Mouse (Mus musculus): ENCODE measurements around the gene Tcea3. TPM values are rescaled to one million over a fixed set of nuclear protein-coding genes. Genes with fewer than 3 reads are reported as not detected.

Tcea3 gene
- polyA plus RNA-seq, 1 experiment, result 57.1 TPM

DNA sequence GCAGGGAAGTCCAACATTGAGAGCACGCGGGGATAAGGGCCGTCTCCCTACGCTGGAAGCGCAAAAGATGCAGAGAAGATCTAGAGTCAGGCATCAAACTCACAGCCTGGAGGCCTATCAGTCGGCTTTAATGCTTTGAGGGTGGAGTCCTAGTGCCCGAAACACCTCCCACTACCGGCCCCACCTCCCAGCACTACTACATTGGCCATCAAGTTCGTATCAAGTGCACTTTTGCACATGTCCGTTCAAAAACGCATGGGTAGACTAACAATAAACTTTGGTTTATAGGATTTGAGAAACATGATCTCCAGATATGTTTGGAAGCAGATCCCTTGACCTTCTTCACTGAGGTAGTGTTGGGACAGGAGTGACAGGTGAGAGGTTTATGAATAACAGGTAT lies 62.3 kb downstream of the Tcea3 start:
- Histone ChIP-seq H3K4me3 (ENCODE audit: low read depth, low read length) (peak overlapping the region; percentile 65), H3K9ac (ENCODE audit: low read depth, poor library complexity, severe bottlenecking) (peak overlapping the region; percentile 46), H3K9me3 (replicated peaks; ENCODE audit: control insufficient read depth, insufficient read depth, low read length, poor library complexity, severe bottlenecking) (no peaks in the 10 kb centered on the region), H3K27ac (ENCODE audit: insufficient read depth, low read length) (peak overlapping the region; percentile 49), H3K4me1 (ENCODE audit: control insufficient read depth, insufficient read depth, low read length) (no peaks in the 10 kb centered on the region), H3K27me3 (ENCODE audit: control insufficient read depth, insufficient read depth, low read length, poor library complexity, severe bottlenecking) (no peaks in the 10 kb centered on the region), H3K36me3 (ENCODE audit: control insufficient read depth, insufficient read depth, low read length, poor library complexity, severe bottlenecking) (no peaks in the 10 kb centered on the region)
- no peak for TF ChIP-seq POLR2A (IDR thresholded peaks at IDR 0.05; ENCODE audit: insufficient read depth, low read length)
- TF ChIP-seq EP300 (IDR thresholded peaks at IDR 0.05; ENCODE audit: insufficient read depth, low read depth, low read length), result no peak
- TF ChIP-seq CTCF (IDR thresholded peaks at IDR 0.05; ENCODE audit: low read depth, low read length), result no peak

DNA sequence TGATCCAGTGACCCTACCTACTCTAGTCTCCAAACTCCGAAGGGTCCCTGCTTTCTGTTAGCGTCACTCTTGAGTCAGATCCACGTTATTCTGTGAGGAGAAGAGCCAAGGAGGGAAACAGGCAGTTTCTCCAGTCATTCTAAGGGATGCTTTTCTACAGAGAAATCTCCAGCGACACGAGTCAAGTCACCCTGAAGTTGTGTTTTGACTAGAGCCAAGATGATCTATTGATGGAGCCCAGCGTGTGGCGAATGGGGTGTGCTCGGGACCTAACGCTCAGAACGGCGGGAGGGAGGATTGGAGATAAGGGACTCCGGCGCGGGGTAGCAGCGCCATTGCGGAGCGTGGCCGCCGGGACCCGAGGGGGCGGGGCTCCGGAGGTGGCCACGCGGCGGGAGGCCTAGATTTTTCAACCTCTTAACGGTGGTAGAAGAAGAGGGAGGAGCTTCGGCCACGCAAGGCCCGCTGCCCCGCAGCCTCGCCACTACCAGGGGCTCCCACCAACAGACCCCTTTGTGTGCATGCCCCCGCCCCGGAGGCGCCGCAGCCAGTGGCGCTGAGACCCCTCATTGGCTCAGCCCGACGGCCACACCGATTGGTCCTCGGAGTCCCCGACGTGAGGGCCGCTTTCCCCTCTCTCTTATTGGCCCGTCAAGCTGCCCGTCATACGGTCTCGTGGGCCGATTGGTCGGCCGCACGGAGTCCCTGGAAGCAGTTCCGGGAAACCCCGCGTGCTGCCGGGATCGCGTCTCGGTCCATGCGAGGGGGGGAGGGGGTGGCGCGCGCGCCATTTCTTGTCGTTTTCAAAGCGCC lies 62.9 kb downstream of the Tcea3 start, which contains the start of gene Hnrnpr:
Hnrnpr (plus strand) TSS at position 714 of the 813 bp plus-strand sequence.
- H3K9me3 ChIP-seq (replicated peaks; ENCODE audit: control insufficient read depth, insufficient read depth, low read length, poor library complexity, severe bottlenecking), result no peaks in the 10 kb centered on the region
- peak within 1 kb of the TSS; percentile 100 for H3K9ac ChIP-seq (ENCODE audit: low read depth, poor library complexity, severe bottlenecking)
- no peaks in the 10 kb centered on the region for H3K36me3 ChIP-seq (ENCODE audit: control insufficient read depth, insufficient read depth, low read length, poor library complexity, severe bottlenecking)
- H3K4me3 ChIP-seq (ENCODE audit: low read depth, low read length), result peak within 1 kb of the TSS; percentile 92
- H3K27ac ChIP-seq (ENCODE audit: insufficient read depth, low read length), result peak within 1 kb of the TSS; percentile 81
- TF ChIP-seq EP300 (IDR thresholded peaks at IDR 0.05; ENCODE audit: insufficient read depth, low read depth, low read length) (no peak), CTCF (IDR thresholded peaks at IDR 0.05; ENCODE audit: low read depth, low read length) (no peak), POLR2A (IDR thresholded peaks at IDR 0.05; ENCODE audit: insufficient read depth, low read length) (peak; percentile 76)
- no peaks in the 10 kb centered on the region for H3K4me1 ChIP-seq (ENCODE audit: control insufficient read depth, insufficient read depth, low read length)
- no peaks in the 10 kb centered on the region for H3K27me3 ChIP-seq (ENCODE audit: control insufficient read depth, insufficient read depth, low read length, poor library complexity, severe bottlenecking)

DNA sequence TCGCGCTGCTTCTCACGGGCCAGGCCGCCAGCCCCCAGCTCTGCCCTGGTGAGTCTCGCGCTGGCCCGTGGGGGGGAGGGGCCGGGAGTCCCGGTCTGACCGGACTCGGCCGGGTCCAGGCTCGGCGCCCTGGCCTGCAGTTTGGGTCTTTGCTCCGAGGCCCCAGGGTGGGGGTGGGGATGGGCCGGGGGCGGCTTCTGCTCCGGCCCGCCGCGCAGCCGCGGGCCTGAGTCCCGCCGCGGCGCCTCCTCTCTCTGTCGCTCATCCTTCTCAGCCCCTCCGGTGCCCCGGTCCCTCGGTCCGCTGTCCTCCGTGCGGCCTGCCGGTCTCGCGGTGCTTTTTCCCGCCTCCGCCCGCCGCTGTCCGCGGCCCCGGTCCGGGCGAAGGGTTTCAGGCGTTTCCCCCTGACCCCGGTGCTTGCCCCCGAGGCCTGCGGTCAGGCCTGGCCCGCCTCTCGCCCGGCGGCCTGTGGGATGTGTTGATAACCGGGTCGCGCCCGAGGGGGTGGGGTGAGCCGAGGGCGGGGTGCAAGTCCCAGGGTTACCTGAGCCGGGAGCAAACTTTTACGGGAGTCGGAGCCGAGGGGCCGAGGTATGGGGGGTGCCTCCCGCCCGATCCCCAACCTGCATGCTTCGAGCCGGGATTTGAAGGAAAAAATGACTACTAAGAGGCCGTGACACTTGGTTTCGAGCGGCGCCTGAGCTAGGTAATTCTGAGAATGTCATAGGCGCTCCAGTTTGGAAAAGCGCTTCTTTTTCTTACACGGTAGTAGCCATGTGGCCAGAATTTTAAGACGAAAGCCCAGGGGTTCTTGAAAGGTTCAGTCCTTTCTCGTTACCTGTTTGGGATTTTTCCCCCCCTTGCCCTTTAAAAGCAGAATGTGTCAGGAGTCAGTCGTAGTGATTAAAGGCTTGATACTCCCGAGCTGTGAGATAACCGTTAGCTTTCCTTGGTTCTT lies 63.8 kb downstream of the Tcea3 start:
- Histone ChIP-seq H3K36me3 (ENCODE audit: control insufficient read depth, insufficient read depth, low read length, poor library complexity, severe bottlenecking) (peaks cover 2% of the 10 kb centered on the region), H3K27ac (ENCODE audit: insufficient read depth, low read length) (peak overlapping the region; percentile 81), H3K9ac (ENCODE audit: low read depth, poor library complexity, severe bottlenecking) (peak overlapping the region; percentile 100), H3K27me3 (ENCODE audit: control insufficient read depth, insufficient read depth, low read length, poor library complexity, severe bottlenecking) (no peaks in the 10 kb centered on the region), H3K4me3 (ENCODE audit: low read depth, low read length) (peak overlapping the region; percentile 92), H3K9me3 (replicated peaks; ENCODE audit: control insufficient read depth, insufficient read depth, low read length, poor library complexity, severe bottlenecking) (no peaks in the 10 kb centered on the region), H3K4me1 (ENCODE audit: control insufficient read depth, insufficient read depth, low read length) (peaks cover 1% of the 10 kb centered on the region)
- TF ChIP-seq EP300 (IDR thresholded peaks at IDR 0.05; ENCODE audit: insufficient read depth, low read depth, low read length) (no peak), POLR2A (IDR thresholded peaks at IDR 0.05; ENCODE audit: insufficient read depth, low read length) (no peak), CTCF (IDR thresholded peaks at IDR 0.05; ENCODE audit: low read depth, low read length) (no peak)

DNA sequence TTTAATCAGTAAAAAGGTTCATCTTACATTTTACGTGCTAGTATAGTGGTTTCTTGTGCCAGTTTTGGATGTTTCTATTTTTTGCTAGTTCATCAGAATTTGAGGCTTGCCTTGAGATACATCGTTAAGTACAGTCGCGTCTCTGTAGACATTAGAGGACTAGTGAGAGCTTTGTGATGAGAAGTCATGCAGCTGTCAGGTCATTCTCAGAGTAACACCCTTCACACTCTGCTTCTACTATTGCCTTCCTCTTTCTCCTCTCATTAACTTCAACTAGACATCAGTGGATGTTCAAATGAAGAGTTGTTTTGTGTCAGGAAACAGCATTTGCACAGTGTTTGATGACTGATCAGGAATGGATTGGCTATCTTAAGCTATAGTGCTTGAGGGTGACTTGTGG lies 65.1 kb downstream of the Tcea3 start:
- H3K36me3 ChIP-seq (ENCODE audit: control insufficient read depth, insufficient read depth, low read length, poor library complexity, severe bottlenecking), result peaks cover 11% of the 10 kb centered on the region
- H3K4me1 ChIP-seq (ENCODE audit: control insufficient read depth, insufficient read depth, low read length), result peaks cover 2% of the 10 kb centered on the region
- H3K9ac ChIP-seq (ENCODE audit: low read depth, poor library complexity, severe bottlenecking), result no peak overlapping the region
- H3K27ac ChIP-seq (ENCODE audit: insufficient read depth, low read length), result no peak overlapping the region
- H3K27me3 ChIP-seq (ENCODE audit: control insufficient read depth, insufficient read depth, low read length, poor library complexity, severe bottlenecking), result no peaks in the 10 kb centered on the region
- H3K9me3 ChIP-seq (replicated peaks; ENCODE audit: control insufficient read depth, insufficient read depth, low read length, poor library complexity, severe bottlenecking), result no peaks in the 10 kb centered on the region
- H3K4me3 ChIP-seq (ENCODE audit: low read depth, low read length), result no peak overlapping the region
- TF ChIP-seq EP300 (IDR thresholded peaks at IDR 0.05; ENCODE audit: insufficient read depth, low read depth, low read length) (no peak), POLR2A (IDR thresholded peaks at IDR 0.05; ENCODE audit: insufficient read depth, low read length) (no peak), CTCF (IDR thresholded peaks at IDR 0.05; ENCODE audit: low read depth, low read length) (no peak)

DNA sequence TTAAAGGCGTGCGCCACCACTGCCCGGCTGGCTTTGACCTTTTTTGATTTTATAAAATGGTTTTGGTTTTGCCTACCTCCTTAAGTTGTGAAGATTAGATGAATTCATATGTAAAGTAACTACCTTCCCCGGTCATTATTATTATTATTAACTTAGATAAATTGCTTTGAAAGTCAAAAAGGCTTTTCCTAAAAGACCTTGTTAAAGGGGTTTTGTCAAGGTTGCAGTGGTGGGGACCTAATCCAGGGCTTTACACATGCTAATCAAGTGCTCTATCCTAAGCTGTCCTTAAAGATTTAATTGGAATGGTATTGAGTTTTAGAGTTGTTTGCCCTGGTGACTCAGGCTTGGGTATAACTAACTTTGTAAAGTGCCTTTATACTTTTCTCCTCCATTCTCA lies 70.1 kb downstream of the Tcea3 start:
- Histone ChIP-seq H3K27ac (ENCODE audit: insufficient read depth, low read length) (no peak overlapping the region), H3K9me3 (replicated peaks; ENCODE audit: control insufficient read depth, insufficient read depth, low read length, poor library complexity, severe bottlenecking) (no peaks in the 10 kb centered on the region), H3K9ac (ENCODE audit: low read depth, poor library complexity, severe bottlenecking) (no peak overlapping the region), H3K4me1 (ENCODE audit: control insufficient read depth, insufficient read depth, low read length) (peaks cover 2% of the 10 kb centered on the region), H3K4me3 (ENCODE audit: low read depth, low read length) (no peak overlapping the region), H3K36me3 (ENCODE audit: control insufficient read depth, insufficient read depth, low read length, poor library complexity, severe bottlenecking) (peaks cover 44% of the 10 kb centered on the region), H3K27me3 (ENCODE audit: control insufficient read depth, insufficient read depth, low read length, poor library complexity, severe bottlenecking) (no peaks in the 10 kb centered on the region)
- TF ChIP-seq CTCF (IDR thresholded peaks at IDR 0.05; ENCODE audit: low read depth, low read length) (no peak), EP300 (IDR thresholded peaks at IDR 0.05; ENCODE audit: insufficient read depth, low read depth, low read length) (no peak), POLR2A (IDR thresholded peaks at IDR 0.05; ENCODE audit: insufficient read depth, low read length) (no peak)
